Mouse (Mus musculus): ENCODE measurements at regions not wholly inside any gene's neighbourhood (a gene's known extent, or its start where the extent isn't known, plus 50 kb on each side); places are given as distances from the start of the nearest gene placed in this dataset.

- no peak for DNase-seq
Measured at GRCm38 (mm10) chr3:34371418-34371817, 278.8 kb upstream of the Sox2 start.

- DNase-seq = no peak
Measured at GRCm38 (mm10) chr3:34338100-34338499, 257.0 kb upstream of the Dnajc19 start.

- no peak for DNase-seq
Measured at GRCm38 (mm10) chr3:34333555-34333954, 252.4 kb upstream of the Dnajc19 start.

GRCm38 (mm10) chr3:34331889-34332276, 250.8 kb upstream of the Dnajc19 start:
- DNase-seq = no peak

GRCm38 (mm10) chr3:34330970-34331888, 250.1 kb upstream of the Dnajc19 start:
- no peak for DNase-seq

GRCm38 (mm10) chr3:34328865-34329264, 247.7 kb upstream of the Dnajc19 start:
- peak; percentile 48 to 50 for DNase-seq

GRCm38 (mm10) chr3:34325669-34326068, 244.5 kb upstream of the Dnajc19 start:
- DNase-seq = no peak

- DNase-seq = no peak
Measured at GRCm38 (mm10) chr3:34322527-34323210, 241.5 kb upstream of the Dnajc19 start.

GRCm38 (mm10) chr3:34314798-34315197, 233.7 kb upstream of the Dnajc19 start:
- no peak for DNase-seq

GRCm38 (mm10) chr3:34314393-34314792, 233.3 kb upstream of the Dnajc19 start:
- DNase-seq = no peak

GRCm38 (mm10) chr3:34311944-34312343, 230.8 kb upstream of the Dnajc19 start:
- no peak for DNase-seq

GRCm38 (mm10) chr3:34299637-34300036, 218.5 kb upstream of the Dnajc19 start:
- no peak for DNase-seq

GRCm38 (mm10) chr3:34287836-34288235, 206.7 kb upstream of the Dnajc19 start:
- DNase-seq = no peak

GRCm38 (mm10) chr3:34270154-34270553, 189.0 kb upstream of the Dnajc19 start:
- DNase-seq = no peak

- no peak for DNase-seq
Measured at GRCm38 (mm10) chr3:34266462-34266861, 185.3 kb upstream of the Dnajc19 start.

- DNase-seq = no peak
Measured at GRCm38 (mm10) chr3:34264811-34265210, 183.7 kb upstream of the Dnajc19 start.

GRCm38 (mm10) chr3:34252730-34253337, 171.7 kb upstream of the Dnajc19 start:
- no peak for DNase-seq

- DNase-seq = no peak
Measured at GRCm38 (mm10) chr3:34242126-34242525, 161.0 kb upstream of the Dnajc19 start.

- DNase-seq = no peak
Measured at GRCm38 (mm10) chr3:34239978-34240377, 158.9 kb upstream of the Dnajc19 start.

- DNase-seq = no peak
Measured at GRCm38 (mm10) chr3:34234391-34234790, 153.3 kb upstream of the Dnajc19 start.

GRCm38 (mm10) chr3:34232329-34233250, 151.5 kb upstream of the Dnajc19 start:
- DNase-seq = no peak

- no peak for DNase-seq
Measured at GRCm38 (mm10) chr3:34231593-34232328, 150.6 kb upstream of the Dnajc19 start.

All from kidney, postnatal 25 days (tissue).